Mouse (Mus musculus) bone marrow, adult 2 months (tissue): ENCODE results near the gene Zic1. TPM values are rescaled to one million over a fixed set of nuclear protein-coding genes. Genes with fewer than 3 reads are reported as not detected.

Source experiments
- H3K27ac ChIP-seq: fragments of 200-500 bp; 2 replicates; pipeline ENCODE4 v1.5.1; 2012; ENCODE audit warnings: low read depth, mild to moderate bottlenecking, control low read depth, inconsistent platforms, low read length; ENCODE audit not compliant: control insufficient read depth, poor library complexity, insufficient read depth
- H3K4me1 ChIP-seq: fragments of 200-500 bp; 2 replicates; pipeline ENCODE4 v1.6.1; 2011; ENCODE audit warnings: low read length; ENCODE audit not compliant: control insufficient read depth, insufficient read depth
- H3K4me3 ChIP-seq: fragments of 200-500 bp; replicated peaks from 2 replicates; pipeline ENCODE3; 2011; ENCODE audit warnings: mild to moderate bottlenecking, low read depth, low read length, control low read depth; ENCODE audit not compliant: control insufficient read depth
- CTCF ChIP-seq: fragments of 200-500 bp; IDR thresholded peaks from 2 replicates; pipeline ENCODE4 v1.5.1; 2011; ENCODE audit warnings: low read length, control low read depth; ENCODE audit not compliant: control insufficient read depth, insufficient read depth
- POLR2A ChIP-seq: fragments of 200-500 bp; IDR thresholded peaks from 2 replicates; pipeline ENCODE4 v1.6.1; 2011; ENCODE audit warnings: low read depth, mild to moderate bottlenecking, control low read depth, low read length, borderline replicate concordance; ENCODE audit not compliant: control insufficient read depth
- WGBS: fragments of 180-500 bp; shearing (Covaris S2); methylation state at CpG from one replicate; pipeline ENCODE4 v1.1.7; 2018; 5-methylcytosine and 5-hydroxymethylcytosine counted together
- polyA plus RNA-seq: library from polyadenylated mRNA; stranded (reverse); fragments of >200 nt; gene quantifications from 2 replicates; pipeline ENCODE4 v1.2.4, GENCODE M21; 2011; ENCODE audit warnings: low replicate concordance; ENCODE audit not compliant: missing spikeins, insufficient read depth, insufficient read length

Gene Zic1
- polyA plus RNA-seq = not detected in 2 replicates

- Histone ChIP-seq H3K4me1 (no peaks in the 10 kb centered on the region), H3K4me3 (peak within 1 kb of the TSS; percentile 16), H3K27ac (no peak within 1 kb of the TSS)
- WGBS = 9% methylated on average over 31 of the region's 33 CpGs
- TF ChIP-seq CTCF (no peak), POLR2A (no peak)
Measured at GRCm38 (mm10) chr9:91365664-91366063, at the start of gene Zic1. Zic1 (minus strand) TSS chr9:91365810.

DNA sequence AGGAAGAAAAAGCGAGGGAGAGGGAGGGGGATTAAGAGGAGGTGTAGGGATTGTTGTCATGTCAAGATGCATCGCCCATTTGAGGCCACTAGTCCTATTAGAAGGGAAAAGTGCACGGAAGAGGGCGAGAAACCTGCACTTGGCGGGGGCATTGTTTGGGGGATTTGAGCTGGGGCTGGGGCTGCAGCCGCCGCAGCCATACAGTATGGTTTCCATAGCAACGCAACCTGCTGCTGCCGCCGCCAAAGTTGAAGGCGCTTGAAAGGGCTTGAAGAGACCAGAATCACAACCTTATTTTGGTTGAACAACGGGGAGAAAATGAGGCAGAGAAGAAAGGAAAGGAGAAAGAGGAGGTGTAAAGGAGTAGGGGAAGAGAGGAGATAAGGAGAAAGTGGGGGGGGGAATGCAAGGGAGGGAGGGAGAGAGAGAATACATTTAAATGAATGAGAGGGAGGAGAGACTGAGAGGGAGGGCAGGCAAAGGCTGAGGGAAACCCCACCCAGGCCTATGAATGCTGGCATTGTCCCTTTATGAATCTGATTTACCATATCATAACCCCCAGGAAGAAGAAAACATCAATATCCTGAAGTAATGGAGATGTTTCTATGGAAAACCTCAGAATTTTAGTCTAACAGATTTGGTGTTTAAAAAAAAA lies 48.5 kb upstream of the Zic1 start:
- 5% methylated on average over 12 of the region's 12 CpGs for WGBS
- H3K4me3 ChIP-seq = no peak overlapping the region

DNA sequence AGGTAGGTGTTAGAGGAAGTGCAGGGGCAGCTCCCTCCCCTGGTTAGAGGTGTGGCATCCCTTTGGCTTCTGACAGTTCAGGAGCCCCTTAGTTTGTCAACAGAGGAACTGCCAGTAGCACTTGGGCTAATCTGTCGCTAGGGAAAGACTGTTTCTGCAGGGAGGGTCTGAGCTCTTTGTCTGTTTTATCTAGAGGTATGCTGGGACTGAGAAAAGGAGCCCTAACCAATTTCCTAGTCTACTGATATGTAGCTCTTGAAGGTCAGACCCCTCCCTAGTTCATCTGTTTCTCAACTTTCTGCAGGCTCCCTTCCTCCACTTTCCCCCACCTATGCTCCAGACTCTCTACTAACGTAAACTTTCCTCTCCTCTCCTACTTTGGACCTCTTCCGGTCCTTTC lies 44.2 kb upstream of the Zic1 start:
- no peak overlapping the region for H3K4me3 ChIP-seq

More for the DNA sequence above, 48.5 kb upstream of the Zic1 start:
- TF ChIP-seq POLR2A (no peak), CTCF (no peak)
- Histone ChIP-seq H3K4me1 (no peaks in the 10 kb centered on the region), H3K27ac (no peak overlapping the region)

DNA sequence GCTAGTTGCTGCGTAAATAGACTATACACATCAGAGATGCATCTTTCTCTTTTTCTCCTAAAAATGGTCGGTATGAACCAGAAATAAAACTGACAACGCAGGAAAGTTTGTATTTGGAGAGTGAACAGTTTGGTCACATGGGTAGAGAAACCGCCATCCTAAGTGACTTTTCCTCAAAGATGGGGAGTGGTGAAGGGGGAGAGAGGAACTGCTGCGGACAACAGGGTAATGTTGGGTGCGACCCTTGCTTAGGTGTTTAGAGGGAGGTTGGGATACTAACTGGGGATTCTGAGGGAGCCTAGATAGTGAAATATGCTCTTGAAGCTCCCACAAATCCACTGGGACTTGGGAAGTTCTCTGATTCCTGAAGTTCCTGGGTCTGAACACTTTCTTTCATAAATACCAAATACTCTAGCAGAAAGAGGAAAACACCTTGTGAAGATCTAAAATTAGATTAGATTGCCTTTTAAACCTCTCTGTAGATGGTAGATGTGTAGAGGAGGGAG lies 40.7 kb upstream of the Zic1 start:
- 3% methylated on average over 6 of the region's 6 CpGs for WGBS
- no peak overlapping the region for H3K27ac ChIP-seq
- H3K4me3 ChIP-seq = no peak overlapping the region
- H3K4me1 ChIP-seq = no peaks in the 10 kb centered on the region
- TF ChIP-seq POLR2A = no peak
- no peak for TF ChIP-seq CTCF

More for the DNA sequence above, 44.2 kb upstream of the Zic1 start:
- WGBS = 4% methylated on average over 3 of the region's 3 CpGs
- Histone ChIP-seq H3K4me1 (no peaks in the 10 kb centered on the region), H3K27ac (no peak overlapping the region)
- TF ChIP-seq CTCF (no peak), POLR2A (no peak)

DNA sequence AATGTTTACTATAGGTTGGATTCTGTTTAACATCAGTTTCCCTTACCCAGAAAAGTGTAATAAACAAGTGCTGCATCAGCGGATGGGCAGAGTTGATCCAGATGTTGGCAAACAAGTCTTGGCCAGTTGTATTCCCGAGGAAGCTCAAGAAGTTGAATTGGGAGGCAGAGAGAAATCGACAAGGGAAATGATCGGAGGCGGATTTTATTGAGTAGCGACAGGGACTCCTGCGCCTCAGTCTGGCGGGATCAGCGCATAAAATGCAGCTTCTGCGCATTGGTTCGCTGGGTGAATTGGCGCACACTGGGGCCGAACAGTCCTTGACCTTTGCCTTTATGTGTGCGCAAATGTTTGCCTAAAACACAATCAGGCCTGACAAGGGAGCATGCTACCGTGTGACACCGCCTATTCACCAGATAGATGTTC lies 40.2 kb upstream of the Zic1 start:
- TF ChIP-seq POLR2A (no peak), CTCF (no peak)
- Histone ChIP-seq H3K4me1 (no peaks in the 10 kb centered on the region), H3K27ac (no peak overlapping the region), H3K4me3 (no peak overlapping the region)
- 6% methylated on average over 16 of the region's 16 CpGs for WGBS

GRCm38 (mm10) chr9:91404905-91405752 lies 39.5 kb upstream of the Zic1 start:
- no peaks in the 10 kb centered on the region for H3K4me1 ChIP-seq
- no peak overlapping the region for H3K4me3 ChIP-seq
- TF ChIP-seq POLR2A = no peak
- no peak for TF ChIP-seq CTCF
- WGBS = 2% methylated on average over 27 of the region's 27 CpGs
- no peak overlapping the region for H3K27ac ChIP-seq

DNA sequence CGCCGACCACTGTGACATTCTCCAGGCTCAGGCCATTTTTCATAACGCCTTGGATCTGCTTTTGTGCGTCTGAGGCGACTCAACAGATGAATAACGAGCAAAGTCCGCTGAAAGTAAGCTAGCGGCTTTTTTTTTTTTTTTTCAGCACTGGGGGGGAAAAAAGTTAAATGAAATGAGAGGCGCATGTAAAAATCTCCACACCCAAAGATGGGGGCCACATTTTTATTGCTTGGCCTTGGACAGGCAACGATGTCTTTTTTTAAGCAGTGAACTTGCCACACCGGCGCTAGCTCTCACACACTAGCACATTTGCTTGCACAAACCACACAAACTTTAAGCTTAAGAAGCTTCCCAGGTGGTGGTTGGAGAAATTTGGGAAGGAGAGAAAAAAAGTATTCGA lies 38.6 kb upstream of the Zic1 start:
- H3K4me3 ChIP-seq = no peak overlapping the region
- WGBS = 4% methylated on average over 13 of the region's 13 CpGs
- TF ChIP-seq CTCF = no peak
- no peak for TF ChIP-seq POLR2A
- no peaks in the 10 kb centered on the region for H3K4me1 ChIP-seq
- H3K27ac ChIP-seq = no peak overlapping the region

DNA sequence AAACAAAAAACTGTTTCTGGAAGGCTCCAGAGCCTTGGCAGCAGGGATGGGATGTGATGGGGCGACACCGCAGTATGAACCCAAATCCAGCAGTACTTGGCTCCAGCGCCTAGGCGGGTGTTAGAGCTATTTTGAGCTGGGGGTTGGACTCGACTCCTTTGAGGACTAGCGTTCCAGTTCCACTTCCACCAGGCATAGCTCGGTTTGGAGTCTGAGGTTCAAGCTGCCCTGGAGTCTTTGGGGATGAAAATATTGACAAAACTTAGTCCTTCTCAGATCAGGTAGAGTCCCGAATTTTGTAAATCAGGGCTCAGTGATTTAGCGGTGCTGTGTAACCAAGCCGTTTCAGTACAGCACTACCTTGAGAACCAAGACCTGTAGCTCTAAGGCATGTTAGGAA lies 35.9 kb upstream of the Zic1 start:
- Histone ChIP-seq H3K4me3 (no peak overlapping the region), H3K4me1 (no peaks in the 10 kb centered on the region), H3K27ac (no peak overlapping the region)
- TF ChIP-seq POLR2A (no peak), CTCF (no peak)
- 4% methylated on average over 10 of the region's 10 CpGs for WGBS
